Mouse (Mus musculus) 416B (cell line): Measurements from ENCODE around the gene Hoga1.

Experiments used
- DNase-seq: peaks from one replicate; pipeline ENCODE4 v3.0.0; 2011; ENCODE audit warnings: low read depth

The Hoga1 gene

GRCm38 (mm10) chr19:42045269-42046102, at the start of gene Hoga1:
TSS of gene Hoga1 (plus strand) at chr19:42045610.
- peak; percentile 96 for DNase-seq

- DNase-seq: no peak
Measured at GRCm38 (mm10) chr19:41997090-41997489, 48.3 kb upstream of the Hoga1 start.

GRCm38 (mm10) chr19:41998770-41999548, 46.5 kb upstream of the Hoga1 start:
- DNase-seq: no peak

GRCm38 (mm10) chr19:41999688-42000283, 45.6 kb upstream of the Hoga1 start:
- DNase-seq: peak; percentile 55

GRCm38 (mm10) chr19:42000446-42000958, 44.9 kb upstream of the Hoga1 start:
- no peak for DNase-seq

GRCm38 (mm10) chr19:42001253-42001980, 44.0 kb upstream of the Hoga1 start:
- no peak for DNase-seq

GRCm38 (mm10) chr19:42004258-42004657, 41.2 kb upstream of the Hoga1 start:
- DNase-seq: no peak

GRCm38 (mm10) chr19:42005616-42006015, 39.8 kb upstream of the Hoga1 start:
- DNase-seq: peak; percentile 87

- no peak for DNase-seq
Measured at GRCm38 (mm10) chr19:42006568-42006967, 38.8 kb upstream of the Hoga1 start.

- DNase-seq: no peak
Measured at GRCm38 (mm10) chr19:42008586-42008985, 36.8 kb upstream of the Hoga1 start.

GRCm38 (mm10) chr19:42009067-42009466, 36.3 kb upstream of the Hoga1 start:
- peak; percentile 53 for DNase-seq

- no peak for DNase-seq
Measured at GRCm38 (mm10) chr19:42010436-42010835, 35.0 kb upstream of the Hoga1 start.

GRCm38 (mm10) chr19:42011123-42011522, 34.3 kb upstream of the Hoga1 start:
- DNase-seq: no peak

- DNase-seq: no peak
Measured at GRCm38 (mm10) chr19:42014231-42014825, 31.1 kb upstream of the Hoga1 start.

- no peak for DNase-seq
Measured at GRCm38 (mm10) chr19:42015001-42015400, 30.4 kb upstream of the Hoga1 start.

GRCm38 (mm10) chr19:42016251-42016650, 29.2 kb upstream of the Hoga1 start:
- no peak for DNase-seq

GRCm38 (mm10) chr19:42016840-42017239, 28.6 kb upstream of the Hoga1 start:
- DNase-seq: no peak

GRCm38 (mm10) chr19:42017399-42018247, 27.8 kb upstream of the Hoga1 start:
- DNase-seq: peak; percentile 95

- peak; percentile 97 for DNase-seq
Measured at GRCm38 (mm10) chr19:42019011-42019522, 26.3 kb upstream of the Hoga1 start.
